Mouse (Mus musculus) liver, embryonic 12.5 days (tissue): ENCODE data around the gene Cysrt1. TPM values are rescaled to one million over a fixed set of nuclear protein-coding genes. Genes with fewer than 3 reads are reported as not detected.

Experiments
- ATAC-seq: fragments of 200-750 bp; cut with Nextera tagmentation; 2 replicates; pipeline ENCODE4 v1.8.0; 2017; ENCODE audit warnings: moderate number of reproducible peaks, mild to moderate bottlenecking, moderate library complexity
- H3K27ac ChIP-seq: fragments of 300-500 bp; sonication (generic); 2 replicates; pipeline ENCODE4 v1.5.1; 2016; ENCODE audit warnings: mild to moderate bottlenecking
- H3K27me3 ChIP-seq: fragments of 300-500 bp; sonication (generic); replicated peaks from 2 replicates; pipeline ENCODE4 v1.6.1; 2016; ENCODE audit warnings: mild to moderate bottlenecking, moderate library complexity
- H3K36me3 ChIP-seq: fragments of 300-500 bp; sonication (generic); 2 replicates; pipeline ENCODE4 v1.6.1; 2016; ENCODE audit warnings: mild to moderate bottlenecking, moderate library complexity
- H3K4me1 ChIP-seq: fragments of 300-500 bp; sonication (generic); 2 replicates; pipeline ENCODE4 v1.6.1; 2016
- H3K4me2 ChIP-seq: fragments of 300-500 bp; sonication (generic); 2 replicates; pipeline ENCODE4 v1.6.1; 2016; ENCODE audit warnings: mild to moderate bottlenecking, moderate library complexity
- H3K4me3 ChIP-seq: fragments of 300-500 bp; sonication (generic); 2 replicates; pipeline ENCODE4 v1.5.1; 2016; ENCODE audit warnings: mild to moderate bottlenecking, moderate library complexity
- H3K9ac ChIP-seq: fragments of 300-500 bp; sonication (generic); 2 replicates; pipeline ENCODE4 v1.6.1; 2016; ENCODE audit warnings: mild to moderate bottlenecking, moderate library complexity
- H3K9me3 ChIP-seq: fragments of 300-500 bp; sonication (generic); replicated peaks from 2 replicates; pipeline ENCODE4 v1.6.1; 2016; ENCODE audit warnings: mild to moderate bottlenecking, moderate library complexity
- WGBS: fragments of 180-500 bp; shearing (Covaris S2); methylation state at CpG from one replicate; pipeline ENCODE4 v1.1.7; 2016; ENCODE audit not compliant: insufficient replicate concordance; 5-methylcytosine and 5-hydroxymethylcytosine counted together
- polyA plus RNA-seq: library from polyadenylated mRNA; unstranded; fragments of >200 nt; fragmentation: Nextera tagmentation; extraction: Ambion mirVana; gene quantifications from 2 replicates; pipeline ENCODE4 v1.2.1, GENCODE M21; 2016

Gene Cysrt1
- polyA plus RNA-seq, 1 experiment from 2014 or later = not detected

GRCm38 (mm10) chr2:25217666-25218065 lies 24.6 kb downstream of the Cysrt1 start:
- no peak for ATAC-seq
- no peaks in the 10 kb centered on the region for H3K9me3 ChIP-seq

GRCm38 (mm10) chr2:25214444-25214843 lies 27.8 kb downstream of the Cysrt1 start, which contains the start of gene Stpg3:
TSS of gene Stpg3 (minus strand) at chr2:25214637.
- peaks cover 5% of the 10 kb centered on the region; the same call in 1 of the 2 replicates for H3K36me3 ChIP-seq
- H3K9me3 ChIP-seq = no peaks in the 10 kb centered on the region
- H3K4me2 ChIP-seq = no peak within 1 kb of the TSS; the same call in 1 of the 2 replicates
- WGBS = 59% methylated on average over 3 of the region's 3 CpGs
- no peak for ATAC-seq
- no peak within 1 kb of the TSS for H3K4me3 ChIP-seq
- no peak within 1 kb of the TSS for H3K27ac ChIP-seq
- no peak within 1 kb of the TSS for H3K9ac ChIP-seq
- H3K4me1 ChIP-seq = peaks cover 27% of the 10 kb centered on the region
- H3K27me3 ChIP-seq = peaks cover 29% of the 10 kb centered on the region

More at GRCm38 (mm10) chr2:25217666-25218065, 24.6 kb downstream of the Cysrt1 start:
- Histone ChIP-seq H3K27ac (no peak overlapping the region), H3K4me2 (no peak overlapping the region), H3K4me1 (peaks cover 15% of the 10 kb centered on the region; the same call in 1 of the 2 replicates), H3K4me3 (no peak overlapping the region), H3K9ac (no peak overlapping the region), H3K36me3 (peaks cover 15% of the 10 kb centered on the region), H3K27me3 (peaks cover 29% of the 10 kb centered on the region)
- WGBS = 52% methylated on average over 2 of the region's 2 CpGs

- Histone ChIP-seq H3K4me2 (no peak overlapping the region; the same call in 1 of the 2 replicates), H3K9ac (no peak overlapping the region), H3K4me1 (peaks cover 31% of the 10 kb centered on the region), H3K27ac (no peak overlapping the region), H3K36me3 (peaks cover 14% of the 10 kb centered on the region), H3K4me3 (no peak overlapping the region), H3K27me3 (peaks cover 23% of the 10 kb centered on the region), H3K9me3 (no peaks in the 10 kb centered on the region)
- 60% methylated on average over 23 of the region's 23 CpGs for WGBS
- no peak for ATAC-seq
Observed at GRCm38 (mm10) chr2:25213266-25213865, 28.9 kb downstream of the Cysrt1 start.

- Histone ChIP-seq H3K36me3 (peaks cover 36% of the 10 kb centered on the region), H3K27ac (peak within 1 kb of the TSS; percentile 88), H3K4me3 (peak within 1 kb of the TSS; percentile 83), H3K9me3 (no peaks in the 10 kb centered on the region), H3K4me1 (peaks cover 31% of the 10 kb centered on the region), H3K9ac (peak within 1 kb of the TSS; percentile 93), H3K4me2 (peak within 1 kb of the TSS; percentile 87), H3K27me3 (peaks cover 22% of the 10 kb centered on the region)
- WGBS = 1% methylated on average over 44 of the region's 44 CpGs
- ATAC-seq = peak; percentile 92
Observed at GRCm38 (mm10) chr2:25211121-25211670, 31.1 kb downstream of the Cysrt1 start, which contains the start of gene Nelfb. TSS of gene Nelfb (minus strand) at chr2:25211489.

- peak overlapping the region; percentile 83 for H3K4me3 ChIP-seq
- 0% methylated on average over 24 of the region's 24 CpGs for WGBS
Observed at GRCm38 (mm10) chr2:25210686-25211085, 31.6 kb downstream of the Cysrt1 start.

GRCm38 (mm10) chr2:25207593-25207992 lies 34.7 kb downstream of the Cysrt1 start:
- Histone ChIP-seq H3K4me3 (no peak overlapping the region), H3K27me3 (no peaks in the 10 kb centered on the region), H3K27ac (no peak overlapping the region), H3K9me3 (no peaks in the 10 kb centered on the region), H3K9ac (no peak overlapping the region), H3K4me1 (peaks cover 25% of the 10 kb centered on the region), H3K4me2 (no peak overlapping the region), H3K36me3 (peaks cover 72% of the 10 kb centered on the region)
- WGBS = 89% methylated on average over 1 of the region's 1 CpGs
- no peak for ATAC-seq

More at GRCm38 (mm10) chr2:25210686-25211085, 31.6 kb downstream of the Cysrt1 start:
- Histone ChIP-seq H3K36me3 (peaks cover 41% of the 10 kb centered on the region), H3K9ac (peak overlapping the region; percentile 93), H3K27ac (peak overlapping the region; percentile 88), H3K27me3 (peaks cover 18% of the 10 kb centered on the region), H3K4me2 (peak overlapping the region; percentile 87), H3K9me3 (no peaks in the 10 kb centered on the region), H3K4me1 (peaks cover 31% of the 10 kb centered on the region)
- ATAC-seq = peak; percentile 35

- H3K9ac ChIP-seq = no peak overlapping the region
- H3K4me2 ChIP-seq = no peak overlapping the region
- H3K9me3 ChIP-seq = no peaks in the 10 kb centered on the region
- WGBS = 60% methylated on average over 4 of the region's 4 CpGs
- H3K4me1 ChIP-seq = no peaks in the 10 kb centered on the region
- H3K27ac ChIP-seq = no peak overlapping the region
- H3K36me3 ChIP-seq = peaks cover 100% of the 10 kb centered on the region
- no peak overlapping the region for H3K4me3 ChIP-seq
- no peak for ATAC-seq
- H3K27me3 ChIP-seq = no peaks in the 10 kb centered on the region
Observed at GRCm38 (mm10) chr2:25203631-25204214, 38.5 kb downstream of the Cysrt1 start.

GRCm38 (mm10) chr2:25200631-25201030 lies 41.6 kb downstream of the Cysrt1 start:
- peaks cover 26% of the 10 kb centered on the region for H3K4me1 ChIP-seq
- no peak for ATAC-seq
- H3K4me2 ChIP-seq = no peak overlapping the region
- no peak overlapping the region for H3K4me3 ChIP-seq
- 73% methylated on average over 2 of the region's 2 CpGs for WGBS
- H3K27me3 ChIP-seq = no peaks in the 10 kb centered on the region; the same call in 1 of the 2 replicates
- peaks cover 76% of the 10 kb centered on the region for H3K36me3 ChIP-seq
- no peaks in the 10 kb centered on the region for H3K9me3 ChIP-seq
- H3K27ac ChIP-seq = no peak overlapping the region
- H3K9ac ChIP-seq = no peak overlapping the region

GRCm38 (mm10) chr2:25197946-25198345 lies 44.3 kb downstream of the Cysrt1 start:
- Histone ChIP-seq H3K27ac (peak overlapping the region; percentile 84; the same call in 1 of the 2 replicates), H3K4me2 (no peak overlapping the region), H3K9ac (no peak overlapping the region), H3K36me3 (peaks cover 49% of the 10 kb centered on the region), H3K4me1 (peaks cover 53% of the 10 kb centered on the region), H3K9me3 (no peaks in the 10 kb centered on the region), H3K4me3 (no peak overlapping the region), H3K27me3 (peaks cover 9% of the 10 kb centered on the region)
- no peak for ATAC-seq

- no peak for ATAC-seq
- H3K4me1 ChIP-seq = peaks cover 55% of the 10 kb centered on the region
- peaks cover 9% of the 10 kb centered on the region for H3K27me3 ChIP-seq
- H3K4me2 ChIP-seq = peak overlapping the region; percentile 85
- H3K36me3 ChIP-seq = peaks cover 41% of the 10 kb centered on the region
- H3K4me3 ChIP-seq = peak overlapping the region; percentile 59; the same call in 1 of the 2 replicates
- H3K9me3 ChIP-seq = no peaks in the 10 kb centered on the region
- WGBS = 12% methylated on average over 2 of the region's 2 CpGs
- H3K27ac ChIP-seq = peak overlapping the region; percentile 84
- H3K9ac ChIP-seq = peak overlapping the region; percentile 71; the same call in 1 of the 2 replicates
Observed at GRCm38 (mm10) chr2:25197191-25197590, 45.1 kb downstream of the Cysrt1 start.

GRCm38 (mm10) chr2:25196172-25196954 lies 45.9 kb downstream of the Cysrt1 start, which contains the start of gene Tor4a:
TSS of gene Tor4a (minus strand) at chr2:25196886.
- WGBS = 2% methylated on average over 8 of the region's 8 CpGs
- Histone ChIP-seq H3K9me3 (no peaks in the 10 kb centered on the region), H3K4me2 (peak within 1 kb of the TSS; percentile 85), H3K36me3 (peaks cover 33% of the 10 kb centered on the region), H3K27ac (peak within 1 kb of the TSS; percentile 84), H3K9ac (peak within 1 kb of the TSS; percentile 71), H3K4me3 (peak within 1 kb of the TSS; percentile 59), H3K4me1 (peaks cover 55% of the 10 kb centered on the region), H3K27me3 (peaks cover 9% of the 10 kb centered on the region)
- ATAC-seq = peak; percentile 66
